Mouse (Mus musculus) midbrain, embryonic 12.5 days (tissue): Measurements from ENCODE around the gene Ltb. TPM values are rescaled to one million over a fixed set of nuclear protein-coding genes. Genes with fewer than 3 reads are reported as not detected.
"Not testable (repeated sequence)": the region's sequence is repeated elsewhere in the genome, so short reads cannot be mapped to it uniquely, and the experiment has no call there.

ENCODE experiments used
- ATAC-seq: fragments of 200-750 bp; cut with Nextera tagmentation; 2 replicates; pipeline ENCODE4 v1.8.0; 2017; ENCODE audit warnings: low read depth, moderate TSS enrichment, moderate library complexity; ENCODE audit not compliant: low FRiP score
- H3K27ac ChIP-seq: fragments of 300-500 bp; sonication (generic); replicated peaks from 2 replicates; pipeline ENCODE4 v1.5.1; 2016; ENCODE audit warnings: mild to moderate bottlenecking
- H3K27me3 ChIP-seq: fragments of 300-500 bp; sonication (generic); 2 replicates; pipeline ENCODE4 v1.6.1; 2016; ENCODE audit warnings: mild to moderate bottlenecking
- H3K36me3 ChIP-seq: fragments of 300-500 bp; sonication (generic); 2 replicates; pipeline ENCODE4 v1.6.1; 2016
- H3K4me1 ChIP-seq: fragments of 300-500 bp; sonication (generic); 2 replicates; pipeline ENCODE4 v1.6.1; 2016
- H3K4me2 ChIP-seq: fragments of 300-500 bp; sonication (generic); replicated peaks from 2 replicates; pipeline ENCODE4 v1.6.1; 2016; ENCODE audit warnings: mild to moderate bottlenecking, moderate library complexity
- H3K4me3 ChIP-seq: fragments of 300-500 bp; sonication (generic); 2 replicates; pipeline ENCODE4 v1.5.1; 2016; ENCODE audit warnings: mild to moderate bottlenecking
- H3K9ac ChIP-seq: fragments of 300-500 bp; sonication (generic); replicated peaks from 2 replicates; pipeline ENCODE4 v1.6.1; 2016; ENCODE audit warnings: mild to moderate bottlenecking, moderate library complexity
- H3K9me3 ChIP-seq: fragments of 300-500 bp; sonication (generic); 2 replicates; pipeline ENCODE4 v1.6.1; 2016; ENCODE audit warnings: mild to moderate bottlenecking
- WGBS: fragments of 180-500 bp; shearing (Covaris S2); methylation state at CpG from one replicate; pipeline ENCODE4 v1.1.7; 2016; 5-methylcytosine and 5-hydroxymethylcytosine counted together
- polyA plus RNA-seq: library from polyadenylated mRNA; unstranded; fragments of >200 nt; fragmentation: Nextera tagmentation; extraction: Ambion mirVana; gene quantifications from 2 replicates; pipeline ENCODE4 v1.2.1, GENCODE M21; 2016

Gene Ltb
- polyA plus RNA-seq, 1 experiment from 2014 or later = 0.48 TPM

DNA sequence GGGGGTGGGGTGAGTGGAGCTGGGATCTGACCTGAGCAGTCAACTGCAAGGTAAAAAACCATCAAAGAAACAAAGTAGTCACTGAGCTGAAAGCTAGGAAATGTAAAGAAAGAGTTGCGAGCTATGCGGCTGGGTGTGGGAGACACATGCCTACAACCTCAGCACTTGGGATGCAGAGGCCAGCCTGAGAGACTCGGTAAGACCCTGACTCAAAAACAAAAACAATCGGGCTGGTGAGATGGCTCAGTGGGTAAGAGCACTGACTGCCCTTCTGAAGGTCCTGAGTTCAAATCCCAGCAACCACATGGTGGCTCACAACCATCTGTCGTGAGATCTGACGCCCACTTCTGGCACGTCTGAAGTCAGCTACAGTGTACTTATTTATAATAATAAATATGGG lies 39.9 kb downstream of the Ltb start:
- peak overlapping the region; percentile 86; the same call in 1 of the 2 replicates for H3K4me2 ChIP-seq
- peaks cover 27% of the 10 kb centered on the region for H3K4me1 ChIP-seq
- 89% methylated on average over 7 of the region's 7 CpGs for WGBS
- H3K9ac ChIP-seq, H3K27me3 ChIP-seq, ATAC-seq, H3K27ac ChIP-seq, H3K9me3 ChIP-seq: not testable (repeated sequence)
- 0 out of 2 replicates have a peak overlapping the region, but pooled peaks have one; percentile 5 for H3K4me3 ChIP-seq
- peaks cover 30% of the 10 kb centered on the region for H3K36me3 ChIP-seq

DNA sequence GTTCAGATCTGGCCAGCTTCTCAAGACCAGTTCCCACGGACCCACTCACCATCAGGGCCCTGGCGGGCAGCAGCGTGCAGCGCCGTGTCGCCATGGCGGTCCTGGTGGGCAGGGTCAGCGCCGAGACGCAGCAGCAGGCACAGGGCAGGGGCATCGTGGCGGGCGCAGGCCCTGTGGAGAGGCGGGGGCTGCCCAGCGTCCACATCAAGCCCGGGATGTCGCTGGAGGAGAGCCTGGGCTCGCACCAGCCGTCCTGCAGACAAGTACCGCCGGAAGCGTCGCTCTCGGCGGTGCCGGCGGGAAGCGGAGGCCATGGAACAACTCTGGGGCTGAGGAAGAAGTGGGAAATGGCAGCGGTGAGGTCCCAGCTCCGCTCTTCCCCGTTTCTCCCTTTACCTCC lies 40.7 kb downstream of the Ltb start:
- 0 out of 2 replicates have a peak, but pooled peaks have one; percentile 7 for ATAC-seq
- 8% methylated on average over 31 of the region's 31 CpGs for WGBS
- peak overlapping the region; percentile 86 for H3K4me2 ChIP-seq

DNA sequence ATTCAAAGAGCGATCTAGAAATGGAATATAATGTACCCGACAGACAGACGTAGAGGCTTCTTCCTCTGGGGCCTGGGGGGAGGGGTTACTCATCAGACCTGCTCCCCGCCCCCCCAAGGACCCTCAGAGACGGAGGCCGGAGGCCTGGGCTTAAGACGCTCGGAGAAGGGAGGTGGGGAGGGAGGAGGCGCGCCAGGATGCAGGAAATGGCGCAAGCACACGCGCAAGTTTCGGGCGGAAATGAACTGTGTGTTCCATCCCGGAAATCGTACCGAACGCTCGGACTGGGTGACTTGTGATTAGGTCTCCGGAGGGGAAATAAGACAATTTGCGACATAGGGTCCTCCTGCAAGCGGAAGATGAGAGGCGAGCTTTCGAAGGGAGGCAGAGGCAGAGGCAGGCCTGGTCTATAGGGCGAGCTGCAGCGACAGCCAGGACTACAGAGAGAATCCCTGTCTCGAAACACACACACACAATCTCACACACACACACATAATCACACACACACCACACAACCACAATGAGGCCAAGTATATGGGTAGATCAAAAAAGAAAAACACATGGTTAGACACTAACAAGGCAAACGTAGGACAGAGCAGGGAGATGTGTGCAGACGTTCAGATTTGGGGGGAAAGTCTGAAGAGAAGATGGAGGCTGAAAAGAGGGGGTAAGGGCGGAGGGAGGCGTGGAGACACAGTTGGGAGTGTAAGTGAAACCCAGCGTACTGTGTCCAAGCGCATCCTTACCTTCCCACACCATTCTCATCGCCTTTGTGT lies 41.6 kb downstream of the Ltb start, which contains the start of gene Nfkbil1:
TSS of gene Nfkbil1 (minus strand) at position 179 of the 776 bp plus-strand sequence.
- Histone ChIP-seq H3K4me1 (peaks cover 35% of the 10 kb centered on the region), H3K9ac (peak within 1 kb of the TSS; percentile 86)

More for the DNA sequence above, 40.7 kb downstream of the Ltb start:
- no peaks in the 10 kb centered on the region for H3K9me3 ChIP-seq
- H3K27me3 ChIP-seq = no peaks in the 10 kb centered on the region
- H3K27ac ChIP-seq = peak overlapping the region; percentile 95
- peak overlapping the region; percentile 66 for H3K4me3 ChIP-seq
- peaks cover 22% of the 10 kb centered on the region for H3K36me3 ChIP-seq
- H3K9ac ChIP-seq = peak overlapping the region; percentile 86
- peaks cover 27% of the 10 kb centered on the region for H3K4me1 ChIP-seq

DNA sequence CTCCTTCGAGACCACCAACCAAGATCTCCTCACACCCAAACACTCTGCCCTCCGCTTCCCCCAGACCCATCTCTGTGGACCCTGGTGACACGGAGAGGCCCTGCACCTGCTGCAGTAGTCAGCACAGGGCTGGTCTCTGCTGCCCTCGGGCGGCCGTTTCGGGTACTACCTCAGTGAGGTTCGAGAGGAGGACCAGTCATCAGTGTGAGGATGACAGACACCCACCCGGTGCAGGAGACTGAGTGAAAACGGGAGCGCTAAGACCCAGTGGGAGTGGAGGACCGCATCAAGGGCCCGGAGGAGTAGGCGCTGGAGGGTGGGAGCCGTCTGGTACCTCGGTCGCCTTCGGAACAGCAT lies 42.1 kb downstream of the Ltb start:
- H3K36me3 ChIP-seq = peaks cover 11% of the 10 kb centered on the region; the same call in 1 of the 2 replicates
- peak; percentile 75 for ATAC-seq
- no peaks in the 10 kb centered on the region for H3K27me3 ChIP-seq
- WGBS = under 1% methylated on average over 18 of the region's 18 CpGs
- no peaks in the 10 kb centered on the region for H3K9me3 ChIP-seq
- peak overlapping the region; percentile 86 for H3K9ac ChIP-seq
- H3K27ac ChIP-seq = peak overlapping the region; percentile 95
- peak overlapping the region; percentile 66 for H3K4me3 ChIP-seq
- peaks cover 38% of the 10 kb centered on the region for H3K4me1 ChIP-seq
- peak overlapping the region; percentile 86 for H3K4me2 ChIP-seq

More for the DNA sequence above, 41.6 kb downstream of the Ltb start, which contains the start of gene Nfkbil1:
- peaks cover 16% of the 10 kb centered on the region for H3K36me3 ChIP-seq
- H3K4me3 ChIP-seq = peak within 1 kb of the TSS; percentile 66
- peak within 1 kb of the TSS; percentile 95 for H3K27ac ChIP-seq
- no peaks in the 10 kb centered on the region for H3K9me3 ChIP-seq
- no peaks in the 10 kb centered on the region for H3K27me3 ChIP-seq
- H3K4me2 ChIP-seq = peak within 1 kb of the TSS; percentile 86
- WGBS = under 1% methylated on average over 35 of the region's 35 CpGs
- ATAC-seq = peak; percentile 78

DNA sequence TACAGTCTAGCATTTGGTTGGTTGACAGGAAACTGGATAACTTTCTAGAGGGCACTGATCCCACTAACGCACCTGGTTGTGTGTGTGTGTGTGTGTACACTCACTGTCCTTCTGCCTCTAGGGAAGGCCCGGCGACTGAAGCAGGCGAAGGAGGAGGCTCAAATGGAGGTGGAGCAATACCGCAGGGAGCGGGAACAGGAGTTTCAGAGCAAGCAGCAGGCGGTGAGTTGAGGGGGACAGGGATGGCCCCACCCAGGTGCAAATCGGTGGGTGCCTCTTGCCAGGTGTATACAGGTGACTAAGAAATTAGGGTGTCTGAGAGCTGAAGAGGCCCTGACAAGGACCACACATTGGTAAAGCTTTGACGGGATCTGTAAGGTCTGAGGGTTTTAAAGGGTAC lies 42.8 kb downstream of the Ltb start:
- peak overlapping the region; percentile 95 for H3K27ac ChIP-seq
- H3K4me3 ChIP-seq = peak overlapping the region; percentile 66
- H3K9ac ChIP-seq = peak overlapping the region; percentile 86
- H3K4me1 ChIP-seq = peaks cover 33% of the 10 kb centered on the region
- no peaks in the 10 kb centered on the region for H3K9me3 ChIP-seq
- H3K27me3 ChIP-seq = no peaks in the 10 kb centered on the region
- 79% methylated on average over 9 of the region's 9 CpGs for WGBS
- H3K36me3 ChIP-seq = peaks cover 11% of the 10 kb centered on the region; the same call in 1 of the 2 replicates
- H3K4me2 ChIP-seq = peak overlapping the region; percentile 86
- no peak for ATAC-seq

- Histone ChIP-seq H3K4me2 (0 out of 2 replicates have a peak overlapping the region, but pooled peaks have one; percentile 86), H3K36me3 (peaks cover 11% of the 10 kb centered on the region; the same call in 1 of the 2 replicates), H3K9me3 (no peaks in the 10 kb centered on the region), H3K4me3 (no peak overlapping the region), H3K27me3 (no peaks in the 10 kb centered on the region), H3K4me1 (peaks cover 33% of the 10 kb centered on the region), H3K9ac (no peak overlapping the region), H3K27ac (no peak overlapping the region)
- ATAC-seq = no peak
- WGBS = 85% methylated on average over 12 of the region's 12 CpGs
Measured at GRCm38 (mm10) chr17:35237504-35237903, 43.3 kb downstream of the Ltb start.

GRCm38 (mm10) chr17:35239700-35240099 lies 45.5 kb downstream of the Ltb start:
- Histone ChIP-seq H3K4me1 (peaks cover 38% of the 10 kb centered on the region), H3K36me3 (peaks cover 18% of the 10 kb centered on the region), H3K27me3 (no peaks in the 10 kb centered on the region), H3K27ac (no peak overlapping the region), H3K9me3 (no peaks in the 10 kb centered on the region), H3K9ac (no peak overlapping the region), H3K4me2 (no peak overlapping the region), H3K4me3 (no peak overlapping the region)
- 87% methylated on average over 5 of the region's 5 CpGs for WGBS
- ATAC-seq = no peak

- Histone ChIP-seq H3K4me3 (peak overlapping the region; percentile 97), H3K4me1 (peaks cover 44% of the 10 kb centered on the region), H3K36me3 (peaks cover 28% of the 10 kb centered on the region), H3K27me3 (no peaks in the 10 kb centered on the region), H3K9me3 (no peaks in the 10 kb centered on the region), H3K4me2 (peak overlapping the region; percentile 89), H3K27ac (peak overlapping the region; percentile 98), H3K9ac (peak overlapping the region; percentile 100)
- ATAC-seq = peak; percentile 5; the same call in 1 of the 2 replicates
- 31% methylated on average over 12 of the region's 12 CpGs for WGBS
Measured at GRCm38 (mm10) chr17:35240384-35241304, 46.4 kb downstream of the Ltb start.

GRCm38 (mm10) chr17:35241305-35242014 lies 47.2 kb downstream of the Ltb start, which contains the start of gene Ddx39b:
Gene Ddx39b, plus strand, starts transcription at chr17:35241746.
- Histone ChIP-seq H3K36me3 (peaks cover 36% of the 10 kb centered on the region), H3K27ac (peak within 1 kb of the TSS; percentile 98), H3K9me3 (no peaks in the 10 kb centered on the region), H3K4me1 (peaks cover 49% of the 10 kb centered on the region), H3K4me2 (peak within 1 kb of the TSS; percentile 89), H3K27me3 (no peaks in the 10 kb centered on the region), H3K4me3 (peak within 1 kb of the TSS; percentile 97), H3K9ac (peak within 1 kb of the TSS; percentile 100)
- ATAC-seq = peak; percentile 90
- WGBS = under 1% methylated on average over 61 of the region's 69 CpGs

DNA sequence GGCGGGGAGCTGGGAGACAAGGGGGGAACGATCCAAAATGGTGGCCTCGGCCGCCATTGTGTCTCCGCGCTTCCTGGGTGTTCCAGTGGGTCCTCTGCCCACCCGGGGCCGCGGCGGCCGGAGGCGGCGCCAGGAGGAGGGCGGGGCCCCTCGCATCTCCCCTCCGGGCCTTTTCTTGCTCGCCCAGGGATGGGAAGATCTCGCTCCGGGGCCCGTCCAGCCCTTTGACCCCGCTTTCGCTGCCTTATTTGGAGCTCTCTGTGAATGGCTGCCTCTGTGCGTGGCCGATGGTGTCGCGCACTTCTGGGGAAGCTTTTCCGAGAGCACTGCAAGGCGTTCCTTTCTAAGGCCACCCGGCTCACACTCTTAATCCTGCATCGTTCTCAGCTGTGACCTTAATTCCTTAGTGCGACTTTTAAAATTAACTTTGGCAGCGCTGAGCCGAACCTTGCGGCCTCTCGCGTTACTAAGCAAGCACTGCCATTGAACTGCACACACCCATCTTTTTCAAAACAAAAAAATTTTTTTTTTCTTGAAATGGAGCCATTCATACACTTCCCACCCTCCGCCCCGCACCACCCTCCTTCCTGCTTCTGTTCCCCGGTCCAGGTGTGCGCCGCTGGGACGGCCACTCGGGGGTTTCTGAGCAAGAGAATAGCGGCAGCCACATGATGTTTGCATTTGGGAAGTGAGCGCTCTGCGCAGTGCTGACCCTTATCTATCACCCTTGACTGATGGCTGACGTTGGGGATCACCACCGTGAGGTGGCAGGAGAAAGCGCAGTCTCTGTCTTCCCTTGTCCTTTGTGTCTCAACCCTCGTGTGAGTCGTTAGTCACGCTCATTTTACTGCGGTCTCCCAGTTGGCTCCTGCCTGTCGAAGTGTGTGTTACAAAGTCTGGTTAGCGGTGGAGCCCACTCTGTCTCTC lies 48.0 kb downstream of the Ltb start:
- WGBS = under 1% methylated on average over 55 of the region's 55 CpGs
- Histone ChIP-seq H3K4me2 (peak overlapping the region; percentile 89), H3K27ac (peak overlapping the region; percentile 98), H3K9ac (peak overlapping the region; percentile 100), H3K4me3 (peak overlapping the region; percentile 97), H3K27me3 (no peaks in the 10 kb centered on the region), H3K36me3 (peaks cover 44% of the 10 kb centered on the region), H3K4me1 (peaks cover 51% of the 10 kb centered on the region), H3K9me3 (no peaks in the 10 kb centered on the region)
- ATAC-seq = peak; percentile 42
